Mouse (Mus musculus) 416B (cell line): ENCODE data around the gene 2810004N23Rik.

ENCODE experiments used
- DNase-seq: peaks from one replicate; pipeline ENCODE4 v3.0.0; 2011; ENCODE audit warnings: low read depth

Gene 2810004N23Rik

DNA sequence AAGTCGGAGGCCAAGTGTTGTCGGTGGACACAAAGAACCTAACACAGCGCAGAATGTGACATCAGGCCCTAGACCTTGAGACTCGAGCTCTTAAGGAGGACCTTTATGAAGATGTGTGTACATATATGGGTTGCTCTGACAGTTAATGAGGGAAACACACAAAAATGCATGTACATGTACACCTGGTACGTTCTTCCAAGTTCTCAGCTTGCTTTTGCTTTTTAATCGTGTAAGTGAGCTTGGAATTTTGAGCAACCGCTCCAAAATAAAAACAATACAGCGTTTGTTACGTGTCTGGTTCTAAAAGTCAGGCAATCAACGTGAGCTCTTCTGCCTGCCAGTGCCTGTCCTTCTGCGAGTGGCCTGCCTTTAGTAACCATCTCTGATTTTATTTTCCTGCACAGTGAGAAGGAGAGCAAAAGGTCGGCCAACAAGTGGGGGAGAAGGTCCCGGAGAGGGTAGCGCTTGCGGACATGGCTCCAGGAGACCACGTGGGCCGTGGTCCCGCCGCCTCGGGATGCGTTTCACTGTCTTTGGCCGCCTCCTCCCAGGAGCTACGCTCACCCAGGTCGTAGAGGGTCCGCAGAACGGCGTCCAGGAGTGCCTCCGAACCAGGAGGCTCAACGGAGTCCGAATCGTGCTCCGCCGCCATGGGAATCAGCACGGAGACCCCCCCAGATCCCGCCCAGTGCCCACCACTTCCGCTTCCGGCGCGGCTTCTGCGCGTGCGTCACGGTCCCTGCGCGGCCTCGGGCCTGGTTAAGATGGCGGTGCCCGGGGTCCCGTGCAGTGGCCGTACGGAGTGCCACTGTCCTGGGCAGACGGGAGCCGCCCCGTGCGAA lies at the start of gene 2810004N23Rik, which contains the start of gene Gnpat:
TSS of gene 2810004N23Rik (minus strand) at position 800 of the 842 bp plus-strand sequence.
TSS of gene Gnpat (plus strand) at position 713 of the 842 bp plus-strand sequence.
- DNase-seq, result peak; percentile 87

DNA sequence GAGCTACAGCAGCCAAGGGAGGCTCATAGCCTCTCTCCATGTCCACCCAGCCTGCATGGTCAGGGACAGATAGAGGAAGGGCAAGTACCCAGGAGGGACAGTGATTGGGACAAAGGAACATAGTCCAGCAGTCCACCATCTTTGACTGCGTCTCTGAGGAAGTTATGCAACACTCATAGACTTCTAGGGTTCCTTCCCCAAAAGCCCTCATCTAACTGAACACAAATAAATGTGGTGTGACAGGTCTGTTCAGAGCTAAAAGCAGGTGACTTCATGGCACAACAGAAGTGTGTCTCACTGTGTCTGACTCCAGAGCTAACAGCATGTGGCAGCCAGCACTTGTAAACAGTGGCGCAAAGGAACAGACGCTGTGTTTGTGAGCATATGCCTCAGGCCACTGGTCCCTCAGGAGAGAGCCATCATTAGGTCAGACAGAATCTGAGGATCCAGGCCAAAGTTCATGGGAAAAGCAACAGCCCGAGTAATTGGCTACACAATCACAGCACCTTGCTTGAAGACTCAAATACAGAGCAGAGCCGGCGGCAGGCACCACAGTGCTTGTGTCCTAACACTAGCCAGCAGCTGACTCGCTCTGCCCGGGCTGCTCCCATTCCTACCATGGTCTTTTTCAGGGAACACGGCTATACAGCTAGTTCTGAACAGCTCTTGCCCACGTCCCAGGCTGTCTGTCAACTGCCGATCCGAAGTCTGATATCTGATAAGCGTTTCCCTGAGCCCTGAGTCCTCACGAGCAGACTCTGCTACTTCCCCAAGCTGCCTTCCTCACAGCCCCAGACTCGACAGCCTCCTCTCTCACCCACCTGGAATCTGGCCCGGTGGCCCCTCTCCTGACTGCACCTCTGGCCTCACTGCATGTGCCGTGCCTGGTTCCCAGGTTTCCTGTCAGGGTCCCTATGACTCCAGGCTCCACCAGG lies 49.3 kb upstream of the 2810004N23Rik start:
- DNase-seq, result peak; percentile 47

DNA sequence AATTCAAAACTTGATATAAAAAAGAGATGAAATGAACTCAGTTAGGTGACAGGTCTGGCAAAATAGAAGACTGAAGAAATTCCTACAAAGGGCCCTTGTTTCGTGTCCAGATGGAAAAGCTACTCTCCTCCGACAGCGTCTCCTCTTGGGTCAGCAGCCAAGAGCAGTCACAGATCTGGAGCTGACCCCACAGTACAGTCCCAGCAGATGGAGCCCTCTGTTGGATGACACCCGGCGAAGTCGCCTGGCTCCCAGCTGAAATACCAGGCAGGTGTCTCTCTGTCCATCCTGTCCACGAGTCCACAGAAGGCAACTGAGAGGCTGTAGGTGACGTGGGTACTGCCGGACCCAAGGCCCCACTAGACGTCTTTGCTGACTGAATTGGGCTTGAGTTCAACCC lies 47.4 kb upstream of the 2810004N23Rik start:
- DNase-seq, result no peak

DNA sequence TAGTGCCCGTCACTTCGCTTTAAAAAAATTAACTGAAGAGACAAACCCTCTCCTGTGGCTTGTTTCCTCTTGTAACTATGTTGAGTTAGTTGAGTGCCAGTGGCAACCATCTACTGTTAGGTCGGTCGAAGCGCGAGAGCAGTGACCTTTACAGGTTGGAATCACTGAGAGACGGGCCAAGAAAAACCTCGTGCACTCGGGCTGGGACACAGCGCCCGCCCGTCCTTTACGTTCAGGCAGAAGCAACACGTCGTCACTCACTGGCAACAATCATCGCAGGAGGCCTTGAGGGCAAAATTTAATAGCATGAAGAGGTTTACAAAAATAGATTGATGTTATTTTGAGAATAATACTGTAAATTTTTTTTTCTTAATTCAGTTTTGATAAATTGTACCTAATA lies 47.0 kb upstream of the 2810004N23Rik start:
- no peak for DNase-seq

DNA sequence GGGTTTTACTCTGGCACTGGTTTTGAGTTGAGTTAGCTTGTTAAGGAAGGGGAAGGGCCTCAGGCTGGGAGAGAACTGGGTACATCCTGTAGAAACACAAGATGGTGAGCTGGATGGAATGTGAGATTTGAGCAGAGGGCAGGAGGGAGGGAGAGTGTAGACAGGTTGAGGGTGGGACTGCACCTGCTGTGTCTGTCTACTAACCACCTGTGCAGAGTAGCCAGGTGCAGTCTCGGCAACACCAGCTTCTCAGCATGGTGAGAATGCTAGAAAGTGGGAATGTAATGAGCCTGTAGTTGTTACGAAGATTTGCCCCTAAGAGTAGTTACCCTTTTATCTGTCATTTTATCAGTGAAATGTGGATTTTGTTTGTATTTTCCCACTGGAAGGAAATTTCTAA lies 42.6 kb upstream of the 2810004N23Rik start:
- DNase-seq, result no peak

DNA sequence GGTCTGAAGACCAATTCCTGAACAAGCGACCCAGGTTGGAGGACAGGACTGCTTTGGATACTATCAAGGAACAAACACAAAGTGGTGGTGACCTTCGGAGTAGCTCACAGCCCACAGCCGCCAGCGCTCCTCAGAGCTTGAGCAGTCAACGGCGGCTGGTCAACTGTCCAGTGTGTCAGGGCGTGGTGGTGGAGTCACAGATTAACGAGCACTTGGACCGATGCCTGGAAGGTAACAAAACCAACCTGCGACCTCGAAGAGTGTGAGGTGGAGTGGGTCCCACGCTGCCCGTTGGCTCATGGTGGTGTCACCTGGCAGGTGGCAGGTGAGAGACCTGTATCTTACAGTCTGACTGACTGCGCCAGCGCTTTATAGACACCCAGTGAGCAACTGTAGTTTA lies 40.3 kb upstream of the 2810004N23Rik start:
- no peak for DNase-seq

DNA sequence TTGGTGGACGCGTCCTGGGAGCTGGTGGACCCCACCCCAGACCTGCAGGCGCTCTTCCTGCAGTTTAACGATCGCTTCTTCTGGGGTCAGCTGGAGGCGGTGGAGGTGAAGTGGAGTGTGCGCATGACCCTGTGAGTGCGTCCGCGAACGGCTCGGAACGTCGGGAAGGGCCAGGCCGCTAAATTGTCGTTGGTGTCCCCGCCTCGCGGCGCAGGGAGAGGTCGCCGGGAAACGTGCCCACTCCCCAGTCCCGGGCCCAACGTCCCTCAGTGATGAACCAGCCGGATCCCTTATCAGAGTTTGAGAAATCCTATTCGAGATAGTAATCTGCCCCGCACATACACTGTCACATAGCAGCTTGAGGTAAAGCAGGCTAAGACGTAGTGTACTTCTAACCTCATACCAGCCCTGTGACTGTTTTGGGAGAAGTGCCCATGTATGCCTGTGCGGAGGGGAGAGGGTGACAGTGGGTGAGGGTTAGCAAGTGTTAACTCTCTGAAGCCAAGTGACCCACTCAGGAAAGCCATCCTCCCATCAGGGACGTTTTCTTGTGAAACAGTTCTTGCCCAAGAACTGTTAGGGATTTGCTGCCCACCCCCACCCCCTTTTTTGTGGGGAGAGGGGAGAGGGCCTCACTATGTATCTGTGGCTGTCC lies 35.5 kb upstream of the 2810004N23Rik start:
- peak; percentile 22 for DNase-seq

DNA sequence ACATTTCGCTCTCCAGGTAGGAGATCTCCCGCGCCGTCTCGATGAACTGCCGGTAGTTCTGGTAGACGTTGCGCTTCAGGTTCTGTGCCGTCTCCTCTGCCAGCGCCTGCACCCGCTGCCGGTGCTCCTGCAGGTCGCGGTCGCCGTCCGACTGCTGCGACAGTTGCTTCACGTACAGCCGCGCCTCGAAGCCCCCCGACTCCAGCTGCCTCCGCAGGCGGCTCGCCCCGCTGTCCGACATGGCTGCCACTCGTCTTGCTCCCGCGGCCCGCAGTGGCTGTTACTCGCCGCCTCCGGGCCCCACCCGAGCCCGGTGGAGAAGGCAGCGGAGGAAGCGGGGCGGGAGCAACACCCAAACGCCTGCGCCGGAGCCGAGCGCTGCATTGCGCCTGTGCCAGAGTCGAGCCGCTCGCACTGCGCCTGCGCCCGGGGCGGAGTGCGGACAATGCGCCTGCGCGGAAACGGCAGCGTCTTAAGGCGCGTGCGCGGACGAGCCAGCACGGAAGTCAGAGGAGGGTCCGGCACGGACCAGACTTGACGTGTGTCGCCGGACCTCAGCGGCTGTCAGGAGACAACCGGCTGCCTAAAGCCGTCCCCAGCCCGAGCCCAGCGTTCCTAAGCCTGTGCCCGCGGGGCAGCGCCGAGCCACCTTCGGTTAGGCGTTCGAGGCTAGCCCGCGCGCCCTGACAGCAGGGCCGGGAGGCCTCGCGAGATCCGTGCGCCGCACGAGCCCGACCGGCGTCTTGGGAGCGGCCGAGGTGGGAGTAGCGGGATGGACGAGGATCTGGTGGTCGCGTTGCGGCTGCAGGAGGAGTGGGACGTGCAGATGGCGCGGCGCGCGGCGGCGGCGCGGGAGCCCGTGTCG lies 34.7 kb upstream of the 2810004N23Rik start, which contains the start of the genes Exoc8 and Sprtn:
TSS of gene Exoc8 (minus strand) at position 320 of the 865 bp plus-strand sequence.
TSS of gene Sprtn (plus strand) at position 501 of the 865 bp plus-strand sequence.
- peak; percentile 92 for DNase-seq

DNA sequence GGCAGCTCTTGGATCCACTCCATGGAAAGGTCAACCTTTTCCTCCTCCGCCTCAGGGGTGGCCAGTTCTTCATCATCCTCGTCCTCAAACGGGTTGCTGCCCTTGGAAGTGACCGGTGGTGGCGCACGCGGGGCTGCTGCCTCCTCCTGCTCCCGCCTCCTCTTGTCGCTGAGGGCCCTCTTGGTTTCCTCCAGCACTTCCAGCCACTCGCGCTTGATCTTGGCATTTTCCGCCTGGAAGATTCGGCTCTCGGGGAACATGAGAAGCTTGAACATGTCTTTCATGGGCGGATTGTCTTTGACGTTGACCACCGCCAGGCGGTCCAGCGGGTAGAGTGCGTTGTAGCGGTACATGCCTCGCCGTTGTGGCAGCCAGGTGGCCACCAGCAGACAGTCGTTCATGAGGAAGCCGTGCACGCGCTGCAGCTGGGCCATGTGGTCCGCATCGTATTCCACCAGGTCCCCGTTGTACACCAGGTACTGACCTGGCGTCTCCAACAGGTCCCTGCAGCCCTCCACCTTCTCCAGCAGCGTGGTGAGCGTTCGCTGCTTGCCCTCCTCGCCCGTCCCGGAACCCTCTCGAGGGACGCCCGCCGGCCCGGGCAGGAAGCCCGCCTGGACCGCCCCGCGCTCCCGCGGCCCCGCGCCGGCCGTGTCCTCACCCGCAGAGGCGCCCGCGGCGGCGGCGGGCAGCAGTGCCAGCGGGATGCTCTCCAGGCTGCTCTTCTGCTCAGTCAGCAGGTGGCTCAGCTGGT lies 33.9 kb upstream of the 2810004N23Rik start:
- peak; percentile 71 for DNase-seq

DNA sequence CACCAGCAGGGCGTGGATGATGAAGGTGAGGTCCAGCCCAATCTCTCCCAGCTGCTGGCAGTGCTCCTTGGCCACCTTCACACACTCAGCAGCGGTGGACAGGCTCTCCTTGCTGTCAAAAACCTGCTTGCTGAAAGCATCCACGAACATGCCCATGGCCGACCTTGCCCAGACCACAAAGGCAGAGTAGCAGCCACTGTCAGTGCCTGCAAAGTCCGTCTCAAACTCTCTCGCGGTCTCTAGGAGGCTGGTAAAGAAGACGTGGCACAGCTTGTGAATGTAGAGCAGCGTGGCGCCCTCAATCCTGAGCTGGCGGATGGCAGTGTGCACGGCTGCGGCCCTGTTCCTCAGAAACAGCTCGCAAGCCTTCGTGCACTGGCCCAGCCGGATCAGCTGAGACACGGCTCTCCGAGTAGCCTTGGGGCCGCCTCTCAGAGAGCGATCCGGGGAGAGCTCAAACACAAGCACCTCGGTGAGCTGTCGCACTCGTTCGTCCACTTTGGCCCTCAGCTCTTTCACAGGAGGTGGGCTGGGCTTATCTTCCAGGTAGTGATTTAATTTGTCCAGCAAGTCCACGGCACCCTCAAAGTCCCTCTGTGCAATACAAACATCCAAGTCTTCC lies 33.2 kb upstream of the 2810004N23Rik start:
- DNase-seq, result no peak

DNA sequence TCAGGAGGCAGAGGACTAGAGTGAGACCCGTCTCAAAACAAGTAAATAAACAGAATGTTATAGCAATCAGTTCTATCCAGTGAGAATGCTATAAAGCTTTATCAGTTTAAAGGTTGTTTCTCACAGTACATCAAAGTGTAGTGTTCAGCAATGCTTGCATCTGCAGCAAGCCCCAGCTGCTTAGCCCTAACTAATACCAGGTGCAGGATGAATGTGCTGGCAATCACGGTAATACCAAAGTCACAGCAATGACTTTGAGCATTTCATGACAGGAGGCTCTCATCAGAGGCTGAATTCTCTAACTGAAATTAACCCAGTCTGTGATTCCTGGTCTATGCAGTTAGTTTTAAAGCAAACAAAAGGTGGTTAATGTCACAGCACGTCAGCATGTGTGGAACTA lies 29.7 kb upstream of the 2810004N23Rik start:
- DNase-seq, result no peak

DNA sequence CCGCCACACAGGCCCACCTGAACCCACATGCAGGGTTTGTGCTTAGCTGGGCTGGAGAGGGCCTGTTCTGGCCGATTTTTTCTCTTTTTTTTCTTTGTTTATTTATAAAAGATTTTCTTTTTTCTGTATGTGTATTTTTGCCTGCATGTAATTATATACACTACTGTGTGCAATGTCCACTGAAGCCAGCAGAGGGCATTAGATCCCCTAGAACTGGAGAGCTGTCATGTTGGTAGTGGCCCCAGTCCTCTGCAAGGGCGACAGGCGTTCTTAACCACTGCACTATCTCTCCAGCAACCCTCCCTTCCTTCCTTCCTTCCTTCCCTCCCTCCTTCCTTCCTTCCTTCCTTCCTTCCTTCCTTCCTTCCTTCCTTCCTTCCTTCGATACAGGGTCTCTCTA lies 25.5 kb upstream of the 2810004N23Rik start:
- DNase-seq, result no peak

DNA sequence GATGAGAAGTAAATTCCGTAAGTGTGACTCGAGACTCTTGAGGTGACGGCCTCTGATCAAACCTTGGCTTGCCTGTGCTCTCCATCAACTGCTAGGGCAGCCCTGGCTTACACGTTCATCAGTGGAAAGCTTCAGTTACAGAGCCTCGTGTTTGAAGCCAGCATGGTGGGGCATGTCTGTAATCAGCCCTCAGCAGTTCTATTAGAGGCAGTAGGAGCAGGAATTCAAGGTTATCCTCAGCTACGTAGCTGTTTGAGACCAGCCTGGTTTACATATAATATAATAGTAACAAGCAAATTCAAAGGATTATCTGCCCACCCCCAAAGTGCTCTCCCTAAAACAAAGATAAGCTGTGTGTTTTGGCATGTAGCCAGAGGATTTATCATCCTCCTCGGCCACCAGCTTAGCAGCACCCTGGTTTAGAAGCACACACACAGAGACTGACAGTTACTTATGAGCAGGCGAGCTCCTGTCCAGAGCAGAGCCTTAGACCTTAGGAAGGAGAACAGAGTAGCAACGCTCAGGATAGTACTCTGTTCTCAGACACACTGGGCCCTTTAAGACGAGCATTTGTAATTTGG lies 16.1 kb upstream of the 2810004N23Rik start:
- no peak for DNase-seq

DNA sequence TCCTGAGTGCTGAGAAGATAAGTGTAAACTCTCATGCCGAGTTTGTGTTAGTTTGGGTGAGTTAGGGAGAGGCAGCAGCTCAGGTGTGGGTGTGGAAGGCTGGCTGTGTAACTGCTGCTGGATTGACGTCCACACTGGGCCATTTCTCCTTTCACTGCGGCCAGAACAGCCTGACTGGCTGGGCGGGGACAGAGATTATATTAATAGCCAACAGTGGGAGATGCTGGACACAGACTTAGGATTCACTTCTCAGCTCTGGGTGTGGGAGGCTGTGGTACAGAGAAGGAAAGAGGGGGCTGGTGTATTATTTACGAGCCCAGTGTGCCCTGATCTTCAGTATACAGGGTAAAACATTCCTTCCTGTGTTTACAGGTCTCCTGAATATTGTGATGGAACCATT lies 15.2 kb upstream of the 2810004N23Rik start:
- no peak for DNase-seq

DNA sequence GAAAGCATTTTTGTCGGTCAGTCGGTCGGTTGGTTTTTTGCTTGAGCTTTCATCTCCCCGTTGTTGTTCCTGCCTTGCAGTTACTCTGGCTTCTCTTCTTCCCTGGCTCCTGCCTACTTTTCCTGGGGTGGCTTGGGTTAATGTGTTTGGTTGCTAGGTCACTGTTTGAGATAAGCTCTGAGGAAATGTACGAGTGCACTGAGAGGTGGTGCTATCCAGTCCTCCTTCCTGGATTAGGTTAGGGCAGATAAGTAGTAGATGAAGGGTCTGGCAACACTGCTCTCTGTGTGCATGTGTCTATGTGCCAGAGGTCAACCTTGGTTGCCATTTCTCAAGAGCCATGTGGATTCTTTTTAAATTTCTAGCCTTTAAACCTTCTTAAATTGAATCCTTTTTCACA lies 9.8 kb upstream of the 2810004N23Rik start:
- no peak for DNase-seq

DNA sequence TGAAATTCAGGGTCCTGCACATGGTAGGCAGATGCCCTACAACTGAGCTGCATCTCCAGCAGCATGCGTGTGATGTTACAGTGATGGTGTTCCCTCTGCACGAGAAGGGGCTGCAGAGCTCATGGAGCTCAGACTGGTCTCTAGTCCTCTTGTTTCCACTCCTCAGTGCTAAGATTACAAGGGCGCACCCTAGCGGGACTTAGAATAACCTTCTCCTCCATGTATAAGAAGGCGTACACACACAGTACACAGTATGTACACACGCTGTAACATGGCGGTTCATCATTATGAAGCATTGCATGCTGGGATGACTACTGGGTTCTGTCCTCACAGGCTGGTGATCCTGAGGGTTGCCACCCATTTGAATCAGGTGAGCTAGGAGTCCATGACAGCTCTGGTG lies 9.2 kb upstream of the 2810004N23Rik start:
- DNase-seq, result no peak

DNA sequence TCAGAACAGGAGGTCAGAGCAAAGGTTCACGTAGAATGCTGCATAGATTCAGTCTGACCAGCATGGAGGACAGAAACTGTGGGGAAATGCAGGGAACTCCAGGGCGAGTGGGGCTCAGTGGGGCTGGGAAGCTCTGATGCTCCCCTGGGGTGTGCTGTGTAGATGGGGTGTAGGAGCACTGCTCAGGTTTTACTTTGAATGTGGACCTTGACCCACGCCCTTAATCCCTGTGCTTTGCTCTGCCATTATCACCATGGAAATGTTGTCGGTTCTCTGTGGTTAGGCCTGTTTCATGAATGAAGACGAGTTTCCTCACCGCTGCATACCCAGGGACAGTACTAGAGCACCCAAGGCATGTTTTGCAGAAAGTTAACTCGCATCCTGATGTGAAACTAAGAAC lies 8.6 kb upstream of the 2810004N23Rik start:
- no peak for DNase-seq

DNA sequence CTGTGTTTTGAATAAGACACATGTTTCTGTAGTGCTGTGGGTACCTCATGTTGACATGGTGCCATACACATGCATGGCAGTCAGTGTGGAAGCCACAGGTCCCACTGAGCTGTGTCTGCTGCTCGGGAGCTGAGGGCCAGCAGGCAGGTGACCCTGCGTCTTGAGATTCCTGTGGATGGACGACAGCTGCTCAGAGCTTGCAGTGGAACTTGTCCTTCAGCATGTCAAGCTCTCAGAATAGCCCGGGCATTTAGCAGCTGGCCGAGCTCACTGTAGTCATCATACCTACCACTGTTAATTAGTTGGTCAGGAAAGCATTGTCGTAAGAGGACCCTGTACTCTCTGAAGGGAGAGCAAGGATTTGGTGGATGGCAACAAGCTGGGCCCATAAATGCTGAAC lies 6.8 kb upstream of the 2810004N23Rik start:
- no peak for DNase-seq

DNA sequence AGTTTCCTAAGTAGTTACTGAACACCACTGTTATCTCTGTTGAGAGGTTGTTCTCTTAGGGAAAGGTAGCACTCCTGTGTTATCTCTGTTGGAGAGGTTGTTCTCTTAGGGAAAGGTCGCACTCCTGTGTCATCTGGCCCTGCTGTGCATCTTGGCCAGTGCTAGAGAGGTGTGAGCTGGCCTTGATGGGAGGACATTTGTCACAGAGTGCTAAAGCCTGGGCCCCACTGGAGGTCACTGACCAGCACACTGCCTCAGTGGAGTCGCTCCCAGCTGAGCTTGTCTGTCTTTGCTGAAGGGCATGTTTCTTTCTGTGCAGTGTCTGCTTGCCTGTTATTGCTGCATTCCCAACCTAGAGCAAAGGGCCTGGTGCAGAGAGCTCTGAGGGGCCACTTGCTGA lies 4.2 kb upstream of the 2810004N23Rik start:
- no peak for DNase-seq

DNA sequence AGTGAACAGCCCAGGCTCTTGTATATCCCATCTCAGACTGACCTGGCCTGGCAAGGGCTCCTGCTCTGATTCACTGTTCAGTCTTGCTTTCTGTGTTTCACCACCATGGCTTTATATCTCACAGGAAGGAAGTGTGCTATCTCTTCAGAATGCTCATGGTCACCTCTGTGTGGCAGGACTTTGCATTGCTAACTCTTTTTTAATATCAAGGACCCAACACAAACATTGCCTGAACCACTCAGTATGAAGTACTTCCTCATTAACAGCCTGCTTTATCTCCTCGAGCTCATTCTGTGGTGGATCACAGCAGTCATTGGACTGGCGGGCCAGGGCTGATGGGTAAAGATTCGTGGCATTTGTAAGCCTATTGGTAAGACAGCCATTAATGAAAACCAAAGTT lies 3.7 kb upstream of the 2810004N23Rik start:
- DNase-seq, result peak; percentile 89
